Mouse (Mus musculus): ENCODE results near the gene Gan. TPM values are rescaled to one million over a fixed set of nuclear protein-coding genes. Genes with fewer than 3 reads are reported as not detected.

Gene Gan
- polyA plus RNA-seq, 1 experiment from 2014 or later: 2.4 TPM

DNA sequence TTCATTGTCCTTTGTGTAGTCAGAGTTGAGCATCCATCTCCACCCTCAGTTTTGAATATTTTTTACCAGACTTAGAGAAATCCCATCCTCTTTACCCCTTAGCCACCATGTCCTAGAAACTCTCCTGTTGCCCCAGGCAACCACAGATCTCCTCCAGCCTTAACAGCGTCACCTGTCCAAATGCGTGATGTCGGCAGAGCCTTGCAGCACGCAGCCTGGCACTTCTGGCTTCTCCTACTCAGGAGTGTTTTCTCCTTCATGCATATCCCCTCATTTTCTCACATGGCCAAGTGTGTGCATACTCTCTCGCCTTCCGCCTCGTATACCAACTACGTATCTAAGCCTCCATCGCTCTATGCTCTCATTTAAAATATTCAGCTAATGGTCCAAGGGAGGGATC, 39.5 kb upstream of the Gan start:
- no peaks in the 10 kb centered on the region; the same call in 1 of the 2 replicates for H3K4me1 ChIP-seq (ENCODE audit: control insufficient read depth, insufficient read depth, low read length)
- no peak overlapping the region for H3K4me3 ChIP-seq (ENCODE audit: low read depth, low read length)
- no peaks in the 10 kb centered on the region for H3K36me3 ChIP-seq (ENCODE audit: control insufficient read depth, insufficient read depth, low read length)
- no peak overlapping the region for H3K4me2 ChIP-seq (ENCODE audit: low read depth, severe bottlenecking)
- ATAC-seq (ENCODE audit: insufficient number of reproducible peaks, low FRiP score, low TSS enrichment, low read depth) (no peak), DNase-seq (ENCODE audit: low spot score) (no peak)
- H3K27me3 ChIP-seq (ENCODE audit: control insufficient read depth, insufficient read depth, low read length): no peaks in the 10 kb centered on the region
- H3K9ac ChIP-seq (ENCODE audit: low read length): no peak overlapping the region
- H3K9me3 ChIP-seq (ENCODE audit: control insufficient read depth, low read length): no peaks in the 10 kb centered on the region
- H3K27ac ChIP-seq (replicated peaks; ENCODE audit: low read depth, low read length): no peak overlapping the region
- 87% methylated on average over 9 of the region's 9 CpGs for WGBS

GRCm38 (mm10) chr8:117121277-117121676, 36.7 kb upstream of the Gan start:
- Histone ChIP-seq H3K4me2 (ENCODE audit: low read depth, severe bottlenecking) (no peak overlapping the region), H3K4me3 (ENCODE audit: low read depth, low read length) (no peak overlapping the region), H3K27me3 (ENCODE audit: control insufficient read depth, insufficient read depth, low read length) (no peaks in the 10 kb centered on the region), H3K27ac (replicated peaks; ENCODE audit: low read depth, low read length) (no peak overlapping the region), H3K4me1 (ENCODE audit: control insufficient read depth, insufficient read depth, low read length) (no peaks in the 10 kb centered on the region), H3K9ac (ENCODE audit: low read length) (no peak overlapping the region), H3K9me3 (ENCODE audit: control insufficient read depth, low read length) (no peaks in the 10 kb centered on the region), H3K36me3 (ENCODE audit: control insufficient read depth, insufficient read depth, low read length) (no peaks in the 10 kb centered on the region)
- WGBS: 37% methylated on average over 8 of the region's 8 CpGs
- no peak for DNase-seq (ENCODE audit: low spot score)
- ATAC-seq (ENCODE audit: insufficient number of reproducible peaks, low FRiP score, low TSS enrichment, low read depth): no peak

DNA sequence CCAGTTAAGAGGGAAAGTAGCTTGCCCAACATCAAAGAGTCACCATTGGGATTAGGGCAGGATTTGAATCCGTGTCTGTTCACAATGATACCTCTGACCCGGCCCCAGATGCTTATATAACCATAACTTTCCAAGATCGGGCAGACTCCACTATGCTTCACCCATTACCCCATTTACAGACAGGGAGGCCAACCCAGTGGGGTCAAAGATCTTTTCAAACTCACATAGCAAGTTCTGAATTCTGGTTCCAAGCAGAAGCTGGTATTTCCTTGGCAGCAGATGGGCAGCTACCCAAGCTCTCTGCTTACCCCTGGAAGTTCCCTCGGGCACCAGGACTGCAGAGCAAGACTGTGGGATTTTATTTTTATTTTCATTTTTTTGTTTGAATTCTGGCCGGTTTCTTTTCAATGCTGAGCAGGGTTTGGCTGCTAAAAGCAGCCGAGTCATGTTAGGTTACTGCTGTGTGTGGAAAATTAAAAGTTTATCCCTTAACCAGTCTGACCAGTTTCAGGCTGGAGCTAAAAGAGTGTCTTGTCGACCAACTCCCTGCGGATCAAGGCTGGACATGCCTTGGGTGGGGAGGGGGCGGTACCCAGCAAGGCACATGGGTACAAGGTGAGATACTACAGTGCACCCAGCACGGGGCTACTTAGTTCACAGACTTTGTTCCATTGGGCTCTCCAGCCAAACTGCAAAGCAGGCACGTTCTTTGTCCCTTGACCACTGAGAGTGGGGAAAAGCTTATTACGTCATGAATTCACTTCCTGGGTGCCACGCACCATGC, 33.9 kb upstream of the Gan start:
- H3K27me3 ChIP-seq (ENCODE audit: control insufficient read depth, insufficient read depth, low read length): no peaks in the 10 kb centered on the region
- no peak overlapping the region for H3K4me3 ChIP-seq (ENCODE audit: low read depth, low read length)
- WGBS: 77% methylated on average over 13 of the region's 13 CpGs
- H3K4me1 ChIP-seq (ENCODE audit: control insufficient read depth, insufficient read depth, low read length): no peaks in the 10 kb centered on the region
- no peaks in the 10 kb centered on the region for H3K9me3 ChIP-seq (ENCODE audit: control insufficient read depth, low read length)
- no peak overlapping the region for H3K27ac ChIP-seq (replicated peaks; ENCODE audit: low read depth, low read length)
- ATAC-seq (ENCODE audit: insufficient number of reproducible peaks, low FRiP score, low TSS enrichment, low read depth): no peak
- H3K9ac ChIP-seq (ENCODE audit: low read length): no peak overlapping the region
- no peak overlapping the region for H3K4me2 ChIP-seq (ENCODE audit: low read depth, severe bottlenecking)
- no peaks in the 10 kb centered on the region for H3K36me3 ChIP-seq (ENCODE audit: control insufficient read depth, insufficient read depth, low read length)
- DNase-seq (ENCODE audit: low spot score): no peak

DNA sequence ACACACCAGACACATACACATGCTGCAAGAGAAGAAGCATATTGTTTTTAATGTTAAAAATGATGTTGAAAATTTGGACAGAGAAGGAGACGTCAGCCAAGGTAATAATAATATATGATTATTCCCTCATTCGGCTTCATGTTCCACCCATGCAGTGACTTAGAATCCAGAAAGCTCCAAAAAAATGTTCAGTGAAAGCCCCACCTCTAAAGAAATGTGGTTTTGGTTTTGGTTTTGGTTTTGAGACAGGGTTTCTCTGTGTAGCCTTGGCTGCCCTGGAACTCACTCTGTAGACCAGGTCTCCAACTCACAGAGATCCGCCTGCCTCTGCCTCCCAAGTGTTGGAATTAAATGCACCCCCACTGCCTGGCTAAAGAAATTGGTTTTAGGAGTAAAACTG, 32.1 kb upstream of the Gan start:
- no peak overlapping the region for H3K4me3 ChIP-seq (ENCODE audit: low read depth, low read length)
- ATAC-seq (ENCODE audit: insufficient number of reproducible peaks, low FRiP score, low TSS enrichment, low read depth) (no peak), DNase-seq (ENCODE audit: low spot score) (no peak)
- no peaks in the 10 kb centered on the region for H3K4me1 ChIP-seq (ENCODE audit: control insufficient read depth, insufficient read depth, low read length)
- no peaks in the 10 kb centered on the region for H3K27me3 ChIP-seq (ENCODE audit: control insufficient read depth, insufficient read depth, low read length)
- no peaks in the 10 kb centered on the region for H3K9me3 ChIP-seq (ENCODE audit: control insufficient read depth, low read length)
- H3K9ac ChIP-seq (ENCODE audit: low read length): no peak overlapping the region
- WGBS: 93% methylated on average over 3 of the region's 3 CpGs
- no peak overlapping the region for H3K27ac ChIP-seq (replicated peaks; ENCODE audit: low read depth, low read length)
- H3K36me3 ChIP-seq (ENCODE audit: control insufficient read depth, insufficient read depth, low read length): no peaks in the 10 kb centered on the region
- no peak overlapping the region for H3K4me2 ChIP-seq (ENCODE audit: low read depth, severe bottlenecking)

GRCm38 (mm10) chr8:117126411-117126810, 31.5 kb upstream of the Gan start:
- Histone ChIP-seq H3K27me3 (ENCODE audit: control insufficient read depth, insufficient read depth, low read length) (no peaks in the 10 kb centered on the region), H3K4me1 (ENCODE audit: control insufficient read depth, insufficient read depth, low read length) (no peaks in the 10 kb centered on the region), H3K27ac (replicated peaks; ENCODE audit: low read depth, low read length) (no peak overlapping the region), H3K4me3 (ENCODE audit: low read depth, low read length) (no peak overlapping the region), H3K4me2 (ENCODE audit: low read depth, severe bottlenecking) (no peak overlapping the region), H3K9ac (ENCODE audit: low read length) (no peak overlapping the region), H3K9me3 (ENCODE audit: control insufficient read depth, low read length) (no peaks in the 10 kb centered on the region), H3K36me3 (ENCODE audit: control insufficient read depth, insufficient read depth, low read length) (no peaks in the 10 kb centered on the region)
- ATAC-seq (ENCODE audit: insufficient number of reproducible peaks, low FRiP score, low TSS enrichment, low read depth) (no peak), DNase-seq (ENCODE audit: low spot score) (no peak)
- WGBS: 93% methylated on average over 3 of the region's 3 CpGs

GRCm38 (mm10) chr8:117127063-117127462, 30.9 kb upstream of the Gan start:
- no peak overlapping the region for H3K27ac ChIP-seq (replicated peaks; ENCODE audit: low read depth, low read length)
- no peak for DNase-seq (ENCODE audit: low spot score)
- H3K4me1 ChIP-seq (ENCODE audit: control insufficient read depth, insufficient read depth, low read length): no peaks in the 10 kb centered on the region
- no peak overlapping the region for H3K9ac ChIP-seq (ENCODE audit: low read length)
- H3K4me2 ChIP-seq (ENCODE audit: low read depth, severe bottlenecking): no peak overlapping the region
- no peaks in the 10 kb centered on the region for H3K9me3 ChIP-seq (ENCODE audit: control insufficient read depth, low read length)
- no peak overlapping the region for H3K4me3 ChIP-seq (ENCODE audit: low read depth, low read length)
- no peak for ATAC-seq (ENCODE audit: insufficient number of reproducible peaks, low FRiP score, low TSS enrichment, low read depth)
- 85% methylated on average over 8 of the region's 8 CpGs for WGBS
- H3K27me3 ChIP-seq (ENCODE audit: control insufficient read depth, insufficient read depth, low read length): no peaks in the 10 kb centered on the region
- H3K36me3 ChIP-seq (ENCODE audit: control insufficient read depth, insufficient read depth, low read length): no peaks in the 10 kb centered on the region

DNA sequence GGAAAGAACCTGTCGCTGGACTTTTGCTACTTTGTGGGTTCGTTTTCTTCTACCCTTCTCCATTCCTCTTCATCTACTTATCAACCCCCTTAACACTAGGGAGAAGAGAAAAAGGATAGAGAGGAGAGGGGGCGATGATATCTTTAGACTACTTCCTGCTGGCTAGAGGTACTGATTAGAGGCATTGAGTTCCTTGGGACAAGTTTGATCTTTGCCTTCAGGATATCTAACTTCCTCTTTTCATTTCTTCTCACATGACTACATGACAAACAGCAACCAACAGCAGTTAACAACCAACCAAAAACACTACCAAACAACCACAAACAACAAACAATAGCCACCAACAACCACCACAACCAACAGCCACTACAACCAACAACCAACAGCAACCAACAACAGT, 24.2 kb upstream of the Gan start:
- Histone ChIP-seq H3K4me1 (ENCODE audit: control insufficient read depth, insufficient read depth, low read length) (no peaks in the 10 kb centered on the region), H3K36me3 (ENCODE audit: control insufficient read depth, insufficient read depth, low read length) (no peaks in the 10 kb centered on the region), H3K4me2 (ENCODE audit: low read depth, severe bottlenecking) (no peak overlapping the region), H3K27me3 (ENCODE audit: control insufficient read depth, insufficient read depth, low read length) (no peaks in the 10 kb centered on the region), H3K9ac (ENCODE audit: low read length) (no peak overlapping the region), H3K9me3 (ENCODE audit: control insufficient read depth, low read length) (no peaks in the 10 kb centered on the region), H3K4me3 (ENCODE audit: low read depth, low read length) (no peak overlapping the region), H3K27ac (replicated peaks; ENCODE audit: low read depth, low read length) (no peak overlapping the region)
- DNase-seq (ENCODE audit: low spot score) (no peak), ATAC-seq (ENCODE audit: insufficient number of reproducible peaks, low FRiP score, low TSS enrichment, low read depth) (no peak)
- WGBS: 92% methylated on average over 3 of the region's 3 CpGs

GRCm38 (mm10) chr8:117136351-117136750, 21.6 kb upstream of the Gan start:
- Histone ChIP-seq H3K4me2 (ENCODE audit: low read depth, severe bottlenecking) (no peak overlapping the region), H3K27me3 (ENCODE audit: control insufficient read depth, insufficient read depth, low read length) (no peaks in the 10 kb centered on the region), H3K4me3 (ENCODE audit: low read depth, low read length) (no peak overlapping the region), H3K4me1 (ENCODE audit: control insufficient read depth, insufficient read depth, low read length) (no peaks in the 10 kb centered on the region), H3K36me3 (ENCODE audit: control insufficient read depth, insufficient read depth, low read length) (no peaks in the 10 kb centered on the region), H3K9me3 (ENCODE audit: control insufficient read depth, low read length) (no peaks in the 10 kb centered on the region), H3K9ac (ENCODE audit: low read length) (no peak overlapping the region), H3K27ac (replicated peaks; ENCODE audit: low read depth, low read length) (no peak overlapping the region)
- DNase-seq (ENCODE audit: low spot score) (no peak), ATAC-seq (ENCODE audit: insufficient number of reproducible peaks, low FRiP score, low TSS enrichment, low read depth) (no peak)
- WGBS: 12% methylated on average over 4 of the region's 4 CpGs

- Histone ChIP-seq H3K9me3 (ENCODE audit: control insufficient read depth, low read length) (no peaks in the 10 kb centered on the region), H3K27ac (replicated peaks; ENCODE audit: low read depth, low read length) (no peak overlapping the region), H3K9ac (ENCODE audit: low read length) (no peak overlapping the region), H3K4me3 (ENCODE audit: low read depth, low read length) (no peak overlapping the region), H3K27me3 (ENCODE audit: control insufficient read depth, insufficient read depth, low read length) (no peaks in the 10 kb centered on the region), H3K4me1 (ENCODE audit: control insufficient read depth, insufficient read depth, low read length) (no peaks in the 10 kb centered on the region), H3K4me2 (ENCODE audit: low read depth, severe bottlenecking) (no peak overlapping the region), H3K36me3 (ENCODE audit: control insufficient read depth, insufficient read depth, low read length) (no peaks in the 10 kb centered on the region)
- WGBS: 32% methylated on average over 2 of the region's 2 CpGs
- DNase-seq (ENCODE audit: low spot score): no peak
- ATAC-seq (ENCODE audit: insufficient number of reproducible peaks, low FRiP score, low TSS enrichment, low read depth): no peak
Measured at GRCm38 (mm10) chr8:117136763-117137162, 21.2 kb upstream of the Gan start.

All from limb, embryonic 11.5 days (tissue).